Comparison of ENCODE assay signal across 31 mouse cellular contexts in genomic region chr1:121377410-121377809, GRCm38 (mm10). TPM values are rescaled to one million over a fixed set of nuclear protein-coding genes. Genes with fewer than 3 reads are reported as not detected.
DNase-seq lines count a peak whose midpoint lies in the region; ATAC-seq and TF ChIP-seq lines count a peak whose summit lies in the region.
"Had no signal": no experiment of that assay in that cellular context is flagged by ENCODE, and none has a peak within 500 bp of the region (broad histone marks: within the 10 kb centered on the region; RNA-seq: fewer than 3 reads in every experiment).

No protein-coding gene starts in this region.

- H3K27ac ChIP-seq in embryonic fibroblast, embryonic 13.5 days (ENCODE audit: insufficient read depth, low read length) = peak overlapping the region; percentile 94
- H3K27ac ChIP-seq in midbrain, embryonic 15.5 days = no peak overlapping the region
- no peak overlapping the region for H3K27ac ChIP-seq in liver, embryonic 12.5 days
- H3K27ac ChIP-seq: embryonic facial prominence, embryonic 10.5 days; embryonic facial prominence, embryonic 13.5 days; forebrain, embryonic 10.5 days; forebrain, embryonic 13.5 days; heart, embryonic 15.5 days; hindbrain, embryonic 10.5 days; hindbrain, embryonic 13.5 days had no signal

- H3K9me3 ChIP-seq in midbrain, embryonic 15.5 days = no peaks in the 10 kb centered on the region
- no peaks in the 10 kb centered on the region for H3K9me3 ChIP-seq in liver, embryonic 12.5 days (replicated peaks)
- H3K9me3 ChIP-seq: embryonic facial prominence, embryonic 10.5 days; embryonic facial prominence, embryonic 13.5 days; forebrain, embryonic 10.5 days; forebrain, embryonic 13.5 days; heart, embryonic 12.5 days; heart, embryonic 15.5 days; hindbrain, embryonic 10.5 days; hindbrain, embryonic 13.5 days had no signal

- DNase-seq in 3134 (ENCODE audit: extremely low read depth, insufficient read length, low spot score) = peak; percentile 79
- peak; percentile 97 for DNase-seq in 3T3-L1 (ENCODE audit: low read depth, low spot score)
- DNase-seq in Muller cell, postnatal 12 days (ENCODE audit: inconsistent ontology term) = peak; percentile 82
- DNase-seq in cerebellum, adult 11 months = no peak
- DNase-seq: adrenal gland, postnatal 14 days; cerebellum, adult 11-12 months; cerebellum, adult 8-10 months; cerebellum, postnatal 10 days; cerebellum, postnatal 36 days; embryo, embryonic 11 days; gastrocnemius, postnatal 10 days; gastrocnemius, postnatal 36 days; heart, postnatal 10 days; heart, postnatal 36 days; kidney, adult 18-20 months had no signal

- no peak overlapping the region for H3K4me3 ChIP-seq in embryonic fibroblast, embryonic 13.5 days (ENCODE audit: insufficient read depth, low read length)
- no peak overlapping the region for H3K4me3 ChIP-seq in midbrain, embryonic 15.5 days
- no peak overlapping the region for H3K4me3 ChIP-seq in liver, embryonic 12.5 days
- H3K4me3 ChIP-seq: embryonic facial prominence, embryonic 10.5 days; embryonic facial prominence, embryonic 13.5 days; forebrain, embryonic 10.5 days; forebrain, embryonic 13.5 days; heart, embryonic 12.5 days; heart, embryonic 15.5 days; hindbrain, embryonic 10.5 days; hindbrain, embryonic 13.5 days had no signal

- H3K27me3 ChIP-seq in midbrain, embryonic 15.5 days (replicated peaks) = no peaks in the 10 kb centered on the region
- no peaks in the 10 kb centered on the region for H3K27me3 ChIP-seq in liver, embryonic 12.5 days (replicated peaks)
- H3K27me3 ChIP-seq: embryonic facial prominence, embryonic 13.5 days; forebrain, embryonic 13.5 days; heart, embryonic 12.5 days; heart, embryonic 15.5 days; hindbrain, embryonic 13.5 days had no signal

- H3K9ac ChIP-seq in midbrain, embryonic 15.5 days = no peak overlapping the region
- H3K9ac ChIP-seq in liver, embryonic 12.5 days = no peak overlapping the region
- H3K9ac ChIP-seq: embryonic facial prominence, embryonic 13.5 days; forebrain, embryonic 13.5 days; heart, embryonic 12.5 days; heart, embryonic 15.5 days; hindbrain, embryonic 13.5 days had no signal

- 100% methylated on average over 1 of the region's 1 CpGs for WGBS in midbrain, embryonic 15.5 days
- 72% methylated on average over 1 of the region's 1 CpGs for WGBS in liver, embryonic 12.5 days (ENCODE audit: insufficient replicate concordance)

- TF ChIP-seq CTCF in embryonic fibroblast, embryonic 13.5 days (IDR thresholded peaks at IDR 0.05; ENCODE audit: borderline replicate concordance, insufficient read depth, low read length) = no peak

- H3K4me1 ChIP-seq in embryonic fibroblast, embryonic 13.5 days (ENCODE audit: control insufficient read depth, insufficient read depth, low read length) = peaks cover 9% of the 10 kb centered on the region
- H3K4me1 ChIP-seq in midbrain, embryonic 15.5 days = no peaks in the 10 kb centered on the region
- H3K4me1 ChIP-seq in liver, embryonic 12.5 days = no peaks in the 10 kb centered on the region
- H3K4me1 ChIP-seq: embryonic facial prominence, embryonic 10.5 days; forebrain, embryonic 10.5 days; forebrain, embryonic 13.5 days; heart, embryonic 12.5 days; heart, embryonic 15.5 days; hindbrain, embryonic 10.5 days; hindbrain, embryonic 13.5 days had no signal

- no peak for TF ChIP-seq POLR2A in embryonic fibroblast, embryonic 13.5 days (IDR thresholded peaks at IDR 0.05; ENCODE audit: low read depth, low read length)

- ATAC-seq in midbrain, embryonic 15.5 days (replicated peaks) = no peak
- no peak for ATAC-seq in liver, embryonic 12.5 days
- ATAC-seq: activated CD4-positive, CD25-positive, alpha-beta regulatory T cell, adult 4 months; forebrain, embryonic 13.5 days; forebrain, embryonic 16.5 days; hindbrain, embryonic 16.5 days; inflammation-experienced regulatory T-cells, adult 6 months; intestine, embryonic 16.5 days had no signal

- H3K4me2 ChIP-seq in midbrain, embryonic 15.5 days = no peak overlapping the region
- H3K4me2 ChIP-seq in liver, embryonic 12.5 days = no peak overlapping the region
- H3K4me2 ChIP-seq: embryonic facial prominence, embryonic 13.5 days; forebrain, embryonic 13.5 days; heart, embryonic 12.5 days; heart, embryonic 15.5 days; hindbrain, embryonic 13.5 days had no signal

- no peaks in the 10 kb centered on the region for H3K36me3 ChIP-seq in midbrain, embryonic 15.5 days (replicated peaks)
- no peaks in the 10 kb centered on the region for H3K36me3 ChIP-seq in liver, embryonic 12.5 days
- H3K36me3 ChIP-seq: embryonic facial prominence, embryonic 10.5 days; embryonic facial prominence, embryonic 13.5 days; forebrain, embryonic 10.5 days; heart, embryonic 12.5 days; heart, embryonic 15.5 days; hindbrain, embryonic 10.5 days; hindbrain, embryonic 13.5 days had no signal

RNA-seq across cellular contexts. Expression of gene Insig2, which starts 45.0 kb away (rescaled TPM):
- polyA plus RNA-seq in embryonic fibroblast, embryonic 13.5 days (2011; ENCODE audit: insufficient read length, low read depth, missing spikeins) = 26.3 and 33.2 TPM in 2 replicates
- 48.0 and 49.8 TPM in 2 replicates for polyA plus RNA-seq in midbrain, embryonic 15.5 days (2015; fragmentation: Nextera tagmentation; extraction: Ambion mirVana)
- polyA plus RNA-seq in liver, embryonic 12.5 days (2016; fragmentation: Nextera tagmentation; extraction: Ambion mirVana) = 9.3 and 9.8 TPM in 2 replicates

RNA-seq across cellular contexts. Expression of gene Ccdc93, which starts 53.4 kb away (rescaled TPM):
- 22.7 and 23.9 TPM in 2 replicates for polyA plus RNA-seq in embryonic fibroblast, embryonic 13.5 days (2011; ENCODE audit: insufficient read length, low read depth, missing spikeins)
- 11.5 and 14.8 TPM in 2 replicates for polyA plus RNA-seq in midbrain, embryonic 15.5 days (2015; fragmentation: Nextera tagmentation; extraction: Ambion mirVana)
- polyA plus RNA-seq in liver, embryonic 12.5 days (2016; fragmentation: Nextera tagmentation; extraction: Ambion mirVana) = 5.7 and 6.1 TPM in 2 replicates
